Mouse (Mus musculus) ovary, postnatal 10 days (tissue): ENCODE data around the gene Adam33.

ENCODE experiments used
- DNase-seq: peaks from one replicate; pipeline ENCODE4 v3.0.0; 2022; ENCODE audit warnings: low spot score

Adam33 gene

DNA sequence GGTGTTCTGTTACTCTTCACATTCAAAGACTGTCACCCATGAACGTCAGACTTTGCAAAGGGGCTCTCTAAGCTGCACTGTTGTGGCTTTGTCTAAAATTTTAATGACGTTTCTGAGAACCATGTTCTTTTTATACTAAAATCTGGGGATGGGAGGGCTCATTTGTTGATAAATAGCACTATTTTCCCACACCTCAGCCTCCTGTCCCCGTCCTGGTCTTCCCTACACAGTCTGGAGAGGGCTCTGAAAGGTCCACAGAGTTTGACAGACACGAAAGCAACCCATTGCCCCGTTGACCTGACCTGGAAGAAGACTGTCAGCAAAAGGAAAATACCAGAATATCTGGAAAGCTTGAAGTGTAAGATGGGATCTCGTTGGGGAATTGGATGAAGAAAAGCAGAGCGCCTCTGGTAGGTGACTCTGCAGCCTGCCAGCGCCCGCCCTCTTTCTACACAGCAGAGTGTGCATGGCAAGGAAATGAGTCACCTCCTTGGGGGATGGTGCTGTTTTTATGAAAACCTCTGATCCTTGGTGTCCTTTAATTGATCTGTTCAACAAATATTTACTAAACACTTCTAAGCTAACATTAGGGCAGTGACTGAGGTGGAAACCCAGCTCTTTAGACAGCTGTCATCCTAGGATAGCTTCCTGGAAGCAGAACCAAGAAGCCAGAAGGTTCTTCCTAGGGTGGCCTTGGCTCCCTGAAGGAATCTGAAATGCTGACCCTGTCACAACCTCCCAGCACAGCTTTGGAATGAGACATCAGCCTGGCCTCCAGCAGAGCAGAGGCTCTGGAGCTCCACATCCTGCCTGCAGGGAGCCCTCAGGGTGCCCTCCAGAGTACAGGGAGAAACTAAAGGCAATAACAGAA is 34.3 kb downstream of the Adam33 start:
- no peak for DNase-seq

DNA sequence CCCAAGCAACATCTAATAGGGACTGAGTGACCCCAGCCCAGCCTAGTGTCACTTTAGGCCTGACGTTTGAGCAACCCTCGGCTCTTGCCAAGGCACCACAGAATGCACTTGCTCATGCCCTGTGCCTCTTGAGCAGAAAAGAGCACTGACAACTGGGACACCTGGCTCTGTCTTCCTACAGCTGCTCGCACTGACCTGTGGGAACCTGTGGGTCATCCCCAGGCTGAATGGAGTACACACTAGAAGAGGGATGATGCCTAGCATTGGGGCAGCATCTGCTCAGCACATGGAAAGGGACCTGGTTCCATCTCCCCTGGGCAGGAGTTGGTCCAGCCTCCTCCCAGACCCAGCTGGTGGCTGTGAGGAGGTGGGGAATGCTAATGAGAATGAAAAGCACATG is 36.7 kb downstream of the Adam33 start:
- DNase-seq: no peak

DNA sequence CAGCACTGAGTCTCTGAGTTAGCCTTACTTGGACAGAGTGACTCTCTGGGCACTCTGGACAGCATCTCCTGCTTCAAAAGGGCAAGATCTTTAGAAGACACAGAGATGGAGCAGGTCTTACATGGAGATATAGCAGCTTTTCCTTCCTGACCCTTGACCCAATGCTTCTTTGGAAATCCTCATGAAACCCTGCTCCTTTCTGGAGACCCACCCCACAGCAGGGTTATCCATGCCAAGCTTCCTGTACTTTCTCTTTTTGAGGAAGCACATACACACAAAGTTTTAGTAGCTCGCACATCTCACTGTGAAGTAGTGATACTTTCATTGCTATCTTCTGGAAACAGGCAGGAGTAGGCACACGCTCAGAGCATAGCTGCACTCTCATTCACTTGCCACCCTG is 38.4 kb downstream of the Adam33 start:
- no peak for DNase-seq

DNA sequence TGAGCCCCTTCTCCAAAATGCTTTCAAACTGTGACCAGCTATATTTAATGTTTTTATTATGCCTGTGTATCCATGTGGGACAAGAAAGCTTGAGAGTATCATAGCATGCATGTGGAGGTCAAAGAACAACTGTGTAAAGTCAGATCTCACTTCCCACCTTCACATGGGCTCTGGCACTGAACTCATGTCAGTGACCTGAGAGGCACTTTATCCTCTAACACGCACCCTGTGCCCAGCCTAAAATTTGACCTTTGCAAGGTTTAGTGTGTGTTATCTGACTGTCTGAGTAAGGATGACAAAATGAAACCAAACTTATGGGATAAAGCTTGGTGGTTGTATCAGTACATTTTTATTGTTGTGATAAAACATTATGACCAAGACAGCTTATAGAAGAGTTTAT is 53.0 kb downstream of the Adam33 start:
- no peak for DNase-seq

DNA sequence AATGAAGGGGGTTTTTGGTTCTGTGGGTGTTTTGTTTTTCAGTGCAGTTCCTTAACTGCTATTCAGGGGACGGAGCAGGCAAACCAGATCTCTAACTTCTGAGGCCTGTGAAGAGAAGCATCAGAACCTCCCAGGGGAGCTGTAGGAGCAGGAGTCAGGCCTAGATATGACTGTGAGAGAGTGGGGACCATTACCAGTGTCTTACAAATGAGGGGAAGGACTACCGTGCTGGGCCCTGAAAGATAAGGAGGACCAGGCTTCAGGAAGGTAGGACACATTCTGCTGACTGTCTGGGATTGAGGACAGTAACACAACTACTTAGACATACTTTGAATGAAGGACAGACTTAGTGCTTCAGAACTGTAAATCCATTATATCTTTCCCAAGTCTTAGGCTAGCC is 54.5 kb downstream of the Adam33 start:
- DNase-seq: no peak
